Mouse (Mus musculus): Measurements from ENCODE around the gene Abl1.

The Abl1 gene

DNA sequence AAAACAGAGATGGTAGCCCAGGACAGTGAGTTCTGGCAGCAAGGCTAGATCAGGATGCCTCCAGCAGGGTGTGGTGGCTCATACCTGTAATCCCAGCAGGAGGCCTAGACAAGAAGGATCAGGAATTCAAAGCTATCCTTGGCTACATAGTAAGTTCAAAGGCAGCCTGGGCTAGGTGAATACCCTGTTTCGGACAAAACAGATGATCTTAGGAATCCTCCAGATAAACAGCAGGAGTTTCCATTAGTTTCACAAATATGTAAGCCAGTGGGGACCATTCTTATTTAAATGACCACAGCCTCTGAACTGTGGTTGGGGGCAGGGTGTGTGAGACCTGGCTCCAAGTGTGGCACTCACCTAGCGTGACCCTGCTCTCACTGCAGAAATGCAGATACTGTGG lies 91.1 kb downstream of the Abl1 start:
- in situ Hi-C loops (cut with MboI; ENCODE audit: low sequenced_read_pairs) = loop anchor here (25.0 kb wide), 1 partner anchor 292 kb away; no protein-coding TSS in a partner anchor

DNA sequence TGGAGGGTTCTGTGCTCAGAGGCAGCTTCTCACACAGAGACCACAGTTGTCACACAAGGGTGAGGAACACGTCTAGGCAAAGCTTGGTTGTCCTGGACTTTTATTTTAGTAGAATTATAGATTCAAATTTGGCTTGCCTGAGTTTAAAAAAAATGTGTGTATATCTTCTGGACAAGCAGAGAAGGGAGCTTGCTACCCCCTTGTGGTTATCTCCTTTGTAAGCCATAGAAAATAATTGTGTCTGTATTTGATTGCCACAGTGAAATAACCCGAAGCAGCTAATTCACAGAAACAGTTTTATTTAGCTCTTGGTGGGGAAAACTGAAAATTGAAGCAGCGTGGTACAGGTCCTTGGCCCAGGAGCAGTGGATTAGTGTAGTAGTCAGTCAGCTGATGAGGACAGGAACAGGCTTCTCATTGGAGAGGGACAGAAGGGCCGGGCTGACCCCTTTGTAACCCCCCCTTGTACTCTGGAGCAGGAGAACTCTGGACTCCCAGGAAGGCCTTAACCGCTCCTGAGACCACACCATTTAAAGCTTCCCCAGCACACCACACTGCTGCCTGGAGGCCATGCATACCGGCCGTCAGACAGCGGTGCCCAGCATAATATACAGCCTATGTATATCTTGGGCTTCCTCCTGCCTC lies 94.9 kb downstream of the Abl1 start:
- in situ Hi-C loops (cut with MboI; ENCODE audit: low sequenced_read_pairs) = loop anchor here (25.0 kb wide), 1 partner anchor 296 kb away; no protein-coding TSS in a partner anchor

DNA sequence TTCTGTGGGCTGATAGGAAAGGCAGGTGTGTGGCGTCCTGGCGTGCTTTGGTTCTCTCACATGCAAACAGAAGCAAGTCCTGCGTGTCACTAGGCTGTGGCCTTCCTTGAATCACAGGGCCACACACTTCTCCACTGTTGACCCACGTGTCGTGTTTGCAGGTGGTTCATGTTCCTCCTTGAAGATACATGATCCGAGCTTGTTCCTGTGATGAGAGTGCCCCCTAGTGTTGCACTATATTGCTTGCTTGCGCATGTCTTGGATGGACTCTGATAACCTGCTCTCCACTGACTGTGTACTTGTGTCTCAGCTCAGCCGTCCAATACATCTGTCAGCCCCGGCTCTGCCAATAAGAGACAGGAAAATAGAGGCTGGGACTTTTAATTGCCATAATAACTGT lies 96.9 kb downstream of the Abl1 start:
- in situ Hi-C loops (cut with MboI; ENCODE audit: low sequenced_read_pairs) = loop anchor here (5.0 to 25.0 kb wide), 2 partner anchors 98 to 298 kb away; partner anchors contain the start of gene Abl1

DNA sequence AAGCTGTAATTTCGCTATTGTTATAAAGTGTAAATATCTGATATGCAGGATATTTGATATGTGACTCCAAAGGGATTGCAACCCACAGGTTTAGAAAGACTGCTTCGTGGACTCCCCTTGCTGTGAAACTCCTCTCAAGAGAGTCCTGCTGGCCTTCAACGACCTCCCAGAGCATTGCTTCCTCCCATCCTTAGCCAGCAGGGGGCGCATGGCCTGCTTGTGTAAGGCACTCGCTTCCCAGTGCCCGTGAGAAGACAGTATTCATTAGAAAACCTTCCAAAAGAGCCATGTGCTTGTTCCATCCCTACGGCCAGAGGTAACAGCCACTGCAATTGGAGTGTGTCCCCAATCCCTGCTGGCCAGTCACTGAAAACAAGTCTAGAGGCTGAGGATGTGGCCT lies 98.9 kb downstream of the Abl1 start:
- in situ Hi-C loops (cut with MboI; ENCODE audit: low sequenced_read_pairs) = loop anchor here (5.0 to 25.0 kb wide), 2 partner anchors 100 to 300 kb away; partner anchors contain the start of gene Abl1

DNA sequence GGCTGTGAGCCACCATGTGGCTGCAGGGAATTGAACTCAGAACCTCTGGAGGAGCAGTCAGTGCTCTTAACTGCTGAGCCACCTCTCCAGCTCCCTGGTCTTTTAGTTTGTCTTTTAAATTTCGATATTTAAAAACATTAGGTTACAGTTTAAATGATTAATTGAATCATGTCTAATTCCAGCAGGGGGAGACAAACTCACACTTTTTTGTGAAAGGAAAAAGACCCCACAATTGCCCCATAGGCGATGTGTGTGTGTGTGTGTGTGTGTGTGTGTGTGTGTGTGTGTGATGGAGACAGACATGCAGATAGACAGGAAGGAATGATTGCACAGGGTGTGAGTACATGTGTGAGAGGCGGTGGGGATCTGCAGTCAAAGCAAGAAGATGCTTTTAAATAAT lies 100.1 kb downstream of the Abl1 start:
- in situ Hi-C loops (cut with MboI; ENCODE audit: low sequenced_read_pairs) = loop anchor here (5.0 to 25.0 kb wide), 2 partner anchors 101 to 301 kb away; partner anchors contain the start of gene Abl1

DNA sequence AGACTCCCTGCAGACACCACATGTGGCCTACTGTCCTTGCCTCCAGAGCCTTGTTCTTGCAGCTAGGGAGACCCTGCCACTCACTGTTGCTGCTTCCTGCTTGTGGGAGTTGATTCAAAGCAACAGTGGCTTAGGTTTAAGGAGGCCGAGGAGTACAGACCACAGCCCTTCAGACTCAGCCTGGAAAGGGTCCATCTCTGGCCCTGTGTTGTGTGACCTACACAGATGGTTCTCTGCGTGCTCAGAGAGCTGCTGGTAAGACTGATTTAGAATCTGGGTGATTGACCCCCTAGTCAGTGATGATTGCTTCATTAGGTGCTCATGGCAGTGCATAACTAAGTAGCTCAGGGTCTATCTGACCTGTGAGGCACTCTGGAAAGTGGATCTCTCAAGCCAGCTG lies 101.0 kb downstream of the Abl1 start:
- in situ Hi-C loops (cut with MboI; ENCODE audit: low sequenced_read_pairs) = loop anchor here (5.0 to 25.0 kb wide), 2 partner anchors 102 to 302 kb away; partner anchors contain the start of gene Abl1

DNA sequence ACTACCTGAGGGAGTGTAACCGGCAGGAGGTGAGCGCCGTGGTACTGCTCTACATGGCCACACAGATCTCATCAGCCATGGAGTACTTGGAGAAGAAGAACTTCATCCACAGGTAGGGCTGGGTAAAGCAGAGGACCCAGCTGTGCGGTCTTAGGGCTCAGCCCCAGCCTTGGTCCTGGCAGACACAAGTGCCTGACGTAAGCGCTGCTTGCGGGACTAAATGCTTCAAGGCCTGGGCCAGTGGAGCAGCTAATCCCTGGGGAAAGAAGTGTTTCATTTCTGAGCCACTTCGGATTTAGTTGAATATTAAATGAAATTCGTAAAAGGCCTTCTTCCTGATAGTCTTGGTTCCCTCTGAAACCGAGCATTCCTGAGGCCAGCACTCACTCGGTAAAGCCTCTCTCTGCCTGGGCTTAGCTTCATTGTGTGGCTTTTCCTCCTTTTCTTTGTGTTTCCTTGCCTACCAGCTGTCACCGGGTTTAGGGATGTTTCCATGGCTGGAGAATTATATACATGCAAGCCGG lies 102.6 kb downstream of the Abl1 start:
- in situ Hi-C loops (cut with MboI; ENCODE audit: low sequenced_read_pairs) = loop anchor here (25.0 kb wide), 1 partner anchor 303 kb away; no protein-coding TSS in a partner anchor

DNA sequence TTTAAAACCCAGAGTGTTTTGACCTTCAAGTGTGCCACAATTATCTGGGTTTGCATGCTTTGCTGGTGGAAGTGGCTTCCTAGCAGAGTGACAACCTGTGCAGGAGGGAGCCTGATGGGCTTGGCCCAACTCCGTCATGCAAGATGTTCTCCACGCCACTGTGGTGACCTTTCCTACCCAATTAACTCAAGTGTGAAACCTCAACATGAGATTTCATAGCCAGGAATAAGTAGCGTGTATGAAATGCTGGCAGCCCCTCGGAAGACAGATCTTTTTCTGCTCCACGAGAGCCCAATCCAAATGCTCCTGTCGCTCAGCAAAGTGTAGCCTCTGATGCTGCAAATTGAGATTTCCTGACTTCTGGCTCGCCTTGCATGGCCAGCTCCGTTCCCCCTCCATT lies 103.1 kb downstream of the Abl1 start:
- in situ Hi-C loops (cut with MboI; ENCODE audit: low sequenced_read_pairs) = loop anchor here (25.0 kb wide), 1 partner anchor 304 kb away; no protein-coding TSS in a partner anchor

DNA sequence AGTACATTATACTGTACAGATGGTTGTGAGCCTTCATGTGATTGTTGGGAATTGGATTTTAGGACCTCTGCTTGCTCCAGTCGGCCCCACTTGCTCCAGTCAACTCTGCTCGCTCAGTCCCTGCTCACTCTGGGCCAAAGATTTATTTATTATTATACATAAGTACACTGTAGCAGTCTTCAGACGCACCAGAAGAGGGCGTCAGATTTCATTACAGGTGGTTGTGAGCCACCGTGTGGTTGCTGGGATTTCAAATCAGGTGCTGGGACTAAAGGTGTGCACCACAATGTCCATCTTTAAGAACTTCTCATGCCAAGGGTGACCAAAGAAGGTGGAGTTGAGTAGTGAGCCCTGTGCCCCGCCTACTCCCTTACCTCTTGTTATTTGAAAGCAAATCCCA lies 104.4 kb downstream of the Abl1 start:
- in situ Hi-C loops (cut with MboI; ENCODE audit: low sequenced_read_pairs) = loop anchor here (25.0 kb wide), 1 partner anchor 305 kb away; no protein-coding TSS in a partner anchor

DNA sequence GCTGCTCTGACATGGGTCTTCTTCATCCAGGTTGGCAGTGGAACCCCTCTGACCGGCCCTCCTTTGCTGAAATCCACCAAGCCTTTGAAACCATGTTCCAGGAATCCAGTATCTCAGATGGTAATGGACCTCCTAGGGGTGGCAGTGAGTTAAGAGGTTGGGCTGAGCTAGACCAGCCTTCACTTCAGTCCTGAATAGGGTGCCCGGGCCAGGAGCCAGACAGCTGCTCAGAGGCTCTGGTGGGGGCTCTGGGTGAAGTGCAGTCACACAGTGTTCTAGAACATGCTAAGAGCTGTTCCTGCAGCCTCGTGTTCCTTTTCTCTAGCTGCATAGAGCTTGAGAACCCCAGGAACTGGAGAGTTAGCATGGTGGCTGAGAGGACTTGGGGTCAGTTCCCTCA lies 108.8 kb downstream of the Abl1 start:
- in situ Hi-C loops (cut with MboI; ENCODE audit: low sequenced_read_pairs) = loop anchor here (25.0 kb wide), 1 partner anchor 310 kb away; no protein-coding TSS in a partner anchor

DNA sequence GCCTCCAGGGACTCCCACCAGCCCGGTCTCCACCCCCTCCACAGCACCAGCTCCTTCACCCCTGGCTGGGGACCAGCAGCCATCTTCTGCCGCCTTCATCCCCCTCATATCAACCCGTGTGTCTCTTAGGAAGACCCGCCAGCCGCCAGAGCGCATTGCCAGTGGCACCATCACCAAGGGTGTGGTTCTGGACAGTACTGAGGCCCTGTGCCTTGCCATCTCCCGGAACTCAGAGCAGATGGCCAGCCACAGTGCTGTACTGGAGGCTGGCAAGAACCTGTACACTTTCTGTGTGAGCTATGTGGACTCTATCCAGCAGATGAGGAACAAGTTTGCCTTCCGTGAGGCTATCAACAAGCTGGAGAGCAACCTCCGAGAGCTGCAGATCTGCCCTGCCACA lies 113.2 kb downstream of the Abl1 start:
- in situ Hi-C loops (cut with MboI; ENCODE audit: low sequenced_read_pairs) = no loop called here

DNA sequence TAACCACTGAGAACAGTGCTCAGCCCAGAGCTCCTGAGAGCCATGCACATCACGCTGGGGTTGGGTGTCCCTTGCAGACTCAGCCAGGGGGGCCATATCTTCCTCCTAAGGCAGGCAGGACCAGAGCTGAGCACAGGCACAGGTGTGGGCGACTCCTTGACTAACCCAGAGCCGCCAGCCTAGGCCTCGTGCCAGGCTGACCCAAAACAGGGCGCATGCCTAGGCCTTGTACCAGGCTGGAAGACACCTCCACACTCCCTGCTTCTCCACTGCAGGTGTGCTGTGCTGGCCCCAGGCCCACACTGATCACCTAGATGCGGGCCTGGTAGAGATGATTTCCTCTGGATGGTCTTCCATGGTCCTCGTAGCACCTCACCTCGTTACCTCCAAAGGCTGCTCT lies 114.6 kb downstream of the Abl1 start:
- in situ Hi-C loops (cut with MboI; ENCODE audit: low sequenced_read_pairs) = no loop called here

DNA sequence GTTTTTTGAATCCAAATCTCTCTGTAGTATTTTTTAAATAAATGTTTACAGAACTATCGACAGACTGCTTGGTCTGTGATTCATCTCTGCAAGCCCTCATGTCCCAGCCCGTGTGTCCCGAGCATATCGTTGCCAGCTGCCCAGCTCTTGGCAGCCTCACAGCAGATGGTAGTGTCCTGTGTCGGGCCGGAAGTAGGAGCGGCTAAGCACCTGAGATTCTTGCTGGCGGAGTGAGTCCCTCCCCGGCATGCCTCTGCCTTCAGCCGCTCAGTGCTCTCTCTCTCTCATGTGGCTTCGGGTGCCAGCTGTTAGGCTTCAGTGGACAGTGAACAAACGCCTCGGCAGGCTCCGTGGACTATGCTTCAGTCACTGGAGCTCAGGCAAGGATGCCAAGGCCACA lies 115.3 kb downstream of the Abl1 start:
- in situ Hi-C loops (cut with MboI; ENCODE audit: low sequenced_read_pairs) = no loop called here

DNA sequence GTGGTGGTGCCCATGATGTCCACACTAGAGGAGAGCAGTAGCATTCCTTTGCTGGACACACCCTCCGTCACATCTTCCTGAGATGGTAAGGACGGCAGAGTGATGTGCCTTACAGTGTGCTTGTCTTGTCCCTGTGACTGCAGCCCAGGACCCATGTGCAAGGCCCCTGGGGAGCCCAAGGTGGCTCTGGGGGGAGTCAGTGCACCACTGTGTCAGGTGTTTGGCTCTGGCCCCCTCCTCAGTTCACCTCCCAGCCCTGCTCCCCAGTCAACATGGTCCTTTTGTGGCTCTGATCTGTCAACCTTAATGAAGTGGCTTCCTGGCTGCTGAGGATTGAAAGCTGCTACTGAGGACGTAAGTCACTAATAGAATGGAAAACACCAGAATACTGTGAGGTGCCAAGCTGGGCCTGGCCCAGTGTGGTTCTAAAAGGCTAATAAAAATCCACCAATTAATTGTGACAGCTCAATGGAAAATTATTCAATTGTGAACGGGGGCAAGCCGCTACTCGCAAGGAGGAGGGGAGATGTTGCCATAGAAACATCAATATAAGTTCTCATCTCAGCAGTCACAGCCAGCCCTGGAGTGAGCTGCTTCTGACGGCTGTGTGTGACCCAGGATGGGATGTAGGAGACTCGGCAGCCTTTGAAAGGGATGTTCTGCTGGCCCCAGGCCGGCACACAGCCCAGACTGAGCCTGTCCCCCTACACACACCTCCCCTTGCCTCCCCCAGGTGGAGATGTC lies 118.6 kb downstream of the Abl1 start:
- in situ Hi-C loops (cut with MboI; ENCODE audit: low sequenced_read_pairs) = no loop called here

DNA sequence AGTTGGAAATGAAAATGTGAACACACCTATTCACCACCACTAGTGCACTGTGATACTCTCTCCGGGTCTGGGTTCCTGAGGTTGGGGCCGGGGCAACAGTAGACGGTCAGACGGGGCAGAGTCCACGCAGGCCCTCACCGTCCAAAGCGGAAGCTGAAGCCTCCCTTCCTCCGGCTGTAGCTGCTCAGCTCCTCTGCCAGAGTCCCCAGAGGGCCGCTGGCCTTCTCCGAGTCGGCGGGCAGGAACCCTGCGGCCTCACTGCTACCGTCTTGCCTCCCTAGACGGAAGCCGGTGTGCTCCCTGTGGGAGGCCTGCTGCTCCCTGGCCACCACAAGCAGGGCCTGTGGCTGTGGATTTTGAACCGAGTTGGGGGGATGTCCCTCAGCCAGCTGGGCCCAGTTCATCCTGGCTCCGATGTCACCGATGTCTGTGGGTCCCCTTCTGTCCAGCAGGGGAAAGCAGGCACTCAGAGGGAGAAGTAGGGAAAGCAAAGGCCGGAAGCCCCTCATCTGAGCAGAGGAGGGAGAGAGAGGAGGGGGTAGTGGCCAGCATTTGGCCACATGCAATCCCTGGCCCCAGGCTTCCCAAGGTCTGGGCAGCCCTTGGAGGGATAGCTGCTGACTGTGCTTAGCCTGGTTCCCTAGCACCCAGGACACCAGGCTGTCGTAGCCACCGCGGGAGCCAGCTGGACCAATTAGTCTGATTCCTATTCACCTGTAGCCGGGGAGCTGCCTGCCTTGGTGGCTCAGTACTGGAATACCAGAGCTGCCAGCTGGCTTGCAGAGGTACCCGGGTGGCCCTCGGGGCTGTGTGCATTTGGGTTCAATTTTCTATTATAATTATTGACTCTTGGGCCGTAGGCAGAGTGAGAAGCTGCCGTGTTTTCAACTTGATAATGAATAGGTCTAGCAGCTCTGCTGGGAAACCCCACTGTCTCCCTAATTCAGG lies 120.5 kb downstream of the Abl1 start:
- in situ Hi-C loops (cut with MboI; ENCODE audit: low sequenced_read_pairs) = no loop called here

DNA sequence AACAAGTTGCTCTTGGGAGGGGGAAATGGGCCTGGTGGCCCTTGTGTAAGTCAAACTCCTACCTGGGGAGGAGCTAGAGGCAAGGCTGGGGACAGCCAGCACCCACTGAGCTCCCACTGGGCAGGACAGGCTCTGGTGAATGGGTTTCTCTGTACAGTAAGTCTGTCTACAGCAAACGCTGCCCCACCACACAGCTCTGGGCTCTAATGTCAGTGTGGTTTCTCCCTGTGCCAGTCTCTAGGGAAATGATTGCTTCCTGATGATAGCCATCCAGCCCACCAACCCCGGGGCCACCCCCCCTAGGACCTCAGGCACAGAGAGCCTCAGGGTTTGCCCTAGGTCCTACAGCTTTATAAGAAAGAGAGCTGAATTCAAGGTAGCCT lies 121.2 kb downstream of the Abl1 start:
- in situ Hi-C loops (cut with MboI; ENCODE audit: low sequenced_read_pairs) = no loop called here

DNA sequence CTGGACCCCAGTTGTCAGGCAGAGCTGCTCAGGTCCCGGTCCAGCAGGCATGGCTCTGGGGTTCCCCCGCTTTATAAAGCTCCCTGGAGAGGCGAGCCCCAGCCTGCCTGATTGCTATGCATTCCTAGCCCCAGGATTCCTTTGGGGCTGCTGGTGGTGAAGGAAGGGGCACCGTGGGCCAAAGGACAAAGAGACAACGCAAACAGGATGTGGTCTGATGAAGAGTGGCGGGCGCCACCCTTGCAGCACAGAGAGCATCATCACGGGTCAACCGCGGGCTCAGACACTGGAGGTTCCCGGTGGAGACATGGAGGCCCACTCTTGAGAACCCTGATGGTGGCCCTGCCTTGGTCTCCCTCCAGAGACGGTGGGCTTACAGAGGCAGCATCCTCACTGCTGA lies 122.3 kb downstream of the Abl1 start, which contains the start of gene Qrfp:
Gene Qrfp, minus strand, starts transcription at position 137 of the 400 bp plus-strand sequence.
- in situ Hi-C loops (cut with MboI; ENCODE audit: low sequenced_read_pairs) = no loop called here

DNA sequence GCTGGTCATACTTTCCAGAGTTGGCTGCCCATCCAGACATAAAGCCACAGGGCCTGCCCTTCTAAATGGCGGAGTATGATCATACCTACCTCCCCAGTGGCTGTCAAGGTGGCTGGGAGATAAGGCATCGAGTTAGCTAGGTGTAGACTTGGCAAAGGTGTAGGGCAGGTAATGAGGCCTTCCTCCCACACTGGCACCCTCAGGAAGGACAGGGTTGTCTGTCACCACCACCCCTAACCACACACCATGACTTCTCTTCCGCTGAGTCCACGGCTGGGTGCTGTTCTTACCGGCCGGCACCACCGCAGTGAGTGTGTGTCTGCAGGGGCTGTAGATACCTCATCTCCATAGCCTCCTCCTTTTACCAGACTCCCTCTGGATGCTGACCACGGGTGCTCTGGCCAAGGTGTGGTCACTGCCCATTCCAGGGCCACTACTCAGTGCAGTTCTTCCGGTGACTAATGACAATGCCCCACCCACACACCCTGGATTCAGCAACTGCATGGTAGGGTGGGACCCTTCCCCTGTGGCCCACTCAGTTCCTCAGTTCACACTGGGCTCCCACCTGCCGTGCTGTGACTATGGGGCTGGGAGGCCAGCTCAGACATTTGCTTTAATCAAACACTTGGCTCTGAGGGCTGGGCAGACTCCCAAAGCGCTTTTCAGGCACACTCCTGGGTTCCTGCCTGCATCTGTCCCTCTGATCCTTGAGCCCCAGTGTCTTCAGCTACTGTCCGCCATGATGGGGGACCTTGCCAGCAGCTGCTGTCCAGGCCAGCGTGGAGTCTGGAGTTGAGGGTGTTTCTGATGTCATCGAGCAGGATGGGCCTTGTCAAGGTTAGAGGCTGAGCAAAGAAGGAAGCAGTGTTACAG lies 123.1 kb downstream of the Abl1 start:
- in situ Hi-C loops (cut with MboI; ENCODE audit: low sequenced_read_pairs) = no loop called here

DNA sequence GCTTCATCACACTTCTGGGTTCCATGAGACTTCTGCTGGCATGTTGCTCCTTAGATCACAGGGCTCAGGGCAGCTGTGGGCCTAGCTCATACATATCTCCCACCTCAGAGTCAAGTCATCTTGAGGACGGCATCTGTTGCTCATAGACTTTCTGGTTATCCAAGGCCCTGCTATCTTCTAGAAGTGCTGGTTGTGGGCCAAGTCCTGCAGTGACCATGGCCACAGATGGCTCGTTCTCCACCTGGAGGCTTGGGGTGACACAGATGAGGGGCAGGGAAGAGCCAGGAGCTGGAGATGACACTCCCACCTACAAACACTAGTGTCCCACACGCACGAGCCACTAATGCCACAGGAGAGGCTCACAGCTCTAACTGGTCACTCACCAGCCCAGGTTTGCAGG lies 125.5 kb downstream of the Abl1 start:
- in situ Hi-C loops (cut with MboI; ENCODE audit: low sequenced_read_pairs) = no loop called here

Measured in CH12F3 (cell line).